7 mouse cellular contexts compared by ENCODE assay signal in genomic region chr16:6018639-6019038, GRCm38 (mm10).
DNase-seq lines count a peak whose midpoint lies in the region; ATAC-seq and TF ChIP-seq lines count a peak whose summit lies in the region.

No protein-coding gene starts in this region.

- no peaks in the 10 kb centered on the region for H3K9me3 ChIP-seq in heart, postnatal 0 days (replicated peaks; ENCODE audit: control insufficient read depth, low read length)
- no peaks in the 10 kb centered on the region for H3K9me3 ChIP-seq in lung, embryonic 14.5 days (ENCODE audit: low read depth, low read length)

- no peak overlapping the region for H3K4me3 ChIP-seq in cortical plate, adult 2 months (ENCODE audit: insufficient read depth, low read length)
- H3K4me3 ChIP-seq in heart, postnatal 0 days (ENCODE audit: low read depth, low read length): no peak overlapping the region
- no peak overlapping the region for H3K4me3 ChIP-seq in layer of hippocampus, adult 2 months
- no peak overlapping the region for H3K4me3 ChIP-seq in lung, embryonic 14.5 days (ENCODE audit: low read depth, low read length)

- H3K36me3 ChIP-seq in heart, postnatal 0 days (replicated peaks; ENCODE audit: control insufficient read depth, insufficient read depth, low read length): no peaks in the 10 kb centered on the region
- no peaks in the 10 kb centered on the region for H3K36me3 ChIP-seq in lung, embryonic 14.5 days (ENCODE audit: insufficient read depth)

- DNase-seq in MN1 (ENCODE audit: low spot score): peak; percentile 84
- DNase-seq in adrenal gland, adult 2 months: peak; percentile 66
- peak; percentile 54 for DNase-seq in heart, postnatal 0 days (ENCODE audit: low spot score)
- peak; percentile 88 to 93 for DNase-seq in layer of hippocampus, adult 2 months (ENCODE audit: low spot score in 2 of 2)
- peak; percentile 86 for DNase-seq in lung, embryonic 14.5 days
- peak; percentile 97 to 98 for DNase-seq in right cerebral cortex, adult 2 months (ENCODE audit: low spot score in 2 of 2)

- H3K4me2 ChIP-seq in heart, postnatal 0 days (ENCODE audit: low read depth, low read length): no peak overlapping the region
- H3K4me2 ChIP-seq in lung, embryonic 14.5 days: no peak overlapping the region

- ATAC-seq in heart, postnatal 0 days (ENCODE audit: insufficient read depth, low read depth): no peak
- ATAC-seq in lung, embryonic 14.5 days (ENCODE audit: insufficient read depth): no peak

- H3K27ac ChIP-seq in cortical plate, adult 2 months (ENCODE audit: insufficient read depth, low read length): no peak overlapping the region
- no peak overlapping the region for H3K27ac ChIP-seq in heart, postnatal 0 days (ENCODE audit: low read depth)
- peak overlapping the region; percentile 58; the same call in 1 of the 2 replicates for H3K27ac ChIP-seq in layer of hippocampus, adult 2 months
- H3K27ac ChIP-seq in lung, embryonic 14.5 days (ENCODE audit: low read depth): no peak overlapping the region

- no peak overlapping the region for H3K9ac ChIP-seq in heart, postnatal 0 days (replicated peaks; ENCODE audit: low read depth, low read length)
- no peak overlapping the region for H3K9ac ChIP-seq in lung, embryonic 14.5 days

- no peaks in the 10 kb centered on the region; the same call in 1 of the 2 replicates for H3K4me1 ChIP-seq in cortical plate, adult 2 months (ENCODE audit: control insufficient read depth, insufficient read depth, low read length)
- no peaks in the 10 kb centered on the region for H3K4me1 ChIP-seq in heart, postnatal 0 days (ENCODE audit: control insufficient read depth, insufficient read depth)
- H3K4me1 ChIP-seq in lung, embryonic 14.5 days (ENCODE audit: insufficient read depth): no peaks in the 10 kb centered on the region

- no peak for TF ChIP-seq EP300 in heart, postnatal 0 days (IDR thresholded peaks at IDR 0.05; ENCODE audit: low read depth)

- TF ChIP-seq POLR2A in cortical plate, adult 2 months (IDR thresholded peaks at IDR 0.05; ENCODE audit: extremely low read depth, insufficient read depth, low read length): no peak

- 37% methylated on average over 5 of the region's 5 CpGs for WGBS in heart, postnatal 0 days
- WGBS in lung, embryonic 14.5 days: 40% methylated on average over 5 of the region's 5 CpGs

- H3K27me3 ChIP-seq in heart, postnatal 0 days (ENCODE audit: control insufficient read depth, insufficient read depth, low read length): no peaks in the 10 kb centered on the region
- no peaks in the 10 kb centered on the region for H3K27me3 ChIP-seq in lung, embryonic 14.5 days (ENCODE audit: insufficient read depth, low read length)

- TF ChIP-seq CTCF in cortical plate, adult 2 months (IDR thresholded peaks at IDR 0.05; ENCODE audit: extremely low read depth, insufficient read depth, low read length): peak; percentile 85
- TF ChIP-seq CTCF in heart, postnatal 0 days (IDR thresholded peaks at IDR 0.05; ENCODE audit: low read depth): peak; percentile 67
- peak; percentile 90 for TF ChIP-seq CTCF in layer of hippocampus, adult 2 months (conservative IDR thresholded peaks at IDR 0.05)
- TF ChIP-seq CTCF in lung, embryonic 14.5 days (IDR thresholded peaks at IDR 0.05; ENCODE audit: low read depth): peak; percentile 72
